Mouse (Mus musculus) effector memory CD4-positive, alpha-beta T cell, adult 5 months (primary cell): Measurements from ENCODE around the gene Cdkn2b. TPM values are rescaled to one million over a fixed set of nuclear protein-coding genes. Genes with fewer than 3 reads are reported as not detected.

Experiments used
- polyA plus RNA-seq: library from polyadenylated mRNA; unstranded; fragments of 100-300 nt; shearing (Covaris generic); gene quantifications from one replicate; pipeline ENCODE4 v1.2.1, GENCODE M21; 2017

Gene Cdkn2b
- 4.5 TPM for polyA plus RNA-seq

GRCm38 (mm10) chr4:89310491-89311254 is at the start of gene Cdkn2b:
Gene Cdkn2b (minus strand): TSS chr4:89311039.

GRCm38 (mm10) chr4:89294486-89295440 is 16.1 kb downstream of the Cdkn2b start, which contains the start of gene Cdkn2a:
Gene Cdkn2a (minus strand): TSS chr4:89294653.

Other genes with a start within 250 kb of the Cdkn2b start
- 59.1 TPM for gene Mtap, start 173.9 kb downstream of the Cdkn2b start, polyA plus RNA-seq
- gene Cdkn2a, start 16.4 kb downstream of the Cdkn2b start, polyA plus RNA-seq = not detected